Mouse (Mus musculus) urinary bladder, postnatal 25 days (tissue): ENCODE results near the gene Etv6.

Experiments
- DNase-seq: peaks from one replicate; pipeline ENCODE4 v3.0.0; 2022; ENCODE audit warnings: low spot score

Etv6 gene

GRCm38 (mm10) chr6:134210675-134211457 is 175.4 kb downstream of the Etv6 start:
- no peak for DNase-seq

GRCm38 (mm10) chr6:134211458-134211776 is 175.9 kb downstream of the Etv6 start:
- no peak for DNase-seq

- no peak for DNase-seq
Measured at GRCm38 (mm10) chr6:134217747-134218146, 182.2 kb downstream of the Etv6 start.

GRCm38 (mm10) chr6:134218441-134218840 is 182.9 kb downstream of the Etv6 start:
- DNase-seq, result no peak

- no peak for DNase-seq
Measured at GRCm38 (mm10) chr6:134219358-134219757, 183.9 kb downstream of the Etv6 start.

GRCm38 (mm10) chr6:134220209-134220777 is 184.8 kb downstream of the Etv6 start:
- no peak for DNase-seq

GRCm38 (mm10) chr6:134222248-134222929 is 186.9 kb downstream of the Etv6 start:
- no peak for DNase-seq

GRCm38 (mm10) chr6:134225564-134225963 is 190.1 kb downstream of the Etv6 start:
- no peak for DNase-seq

- DNase-seq, result no peak
Measured at GRCm38 (mm10) chr6:134226349-134227169, 191.1 kb downstream of the Etv6 start.

GRCm38 (mm10) chr6:134236311-134236710 is 200.8 kb downstream of the Etv6 start:
- no peak for DNase-seq

GRCm38 (mm10) chr6:134238455-134238854 is 203.0 kb downstream of the Etv6 start:
- no peak for DNase-seq

GRCm38 (mm10) chr6:134240988-134241387 is 205.5 kb downstream of the Etv6 start:
- DNase-seq, result no peak

- DNase-seq, result no peak
Measured at GRCm38 (mm10) chr6:134243119-134243518, 207.6 kb downstream of the Etv6 start.

GRCm38 (mm10) chr6:134243546-134243945 is 208.0 kb downstream of the Etv6 start:
- DNase-seq, result no peak

- DNase-seq, result no peak
Measured at GRCm38 (mm10) chr6:134244071-134244470, 208.6 kb downstream of the Etv6 start.

GRCm38 (mm10) chr6:134246109-134246508 is 210.6 kb downstream of the Etv6 start:
- DNase-seq, result no peak

GRCm38 (mm10) chr6:134247324-134247723 is 211.8 kb downstream of the Etv6 start:
- DNase-seq, result no peak

- no peak for DNase-seq
Measured at GRCm38 (mm10) chr6:134248720-134249119, 213.2 kb downstream of the Etv6 start.

GRCm38 (mm10) chr6:134250764-134251163 is 215.3 kb downstream of the Etv6 start:
- DNase-seq, result no peak

GRCm38 (mm10) chr6:134251364-134251763 is 215.9 kb downstream of the Etv6 start:
- no peak for DNase-seq

GRCm38 (mm10) chr6:134252081-134252755 is 216.7 kb downstream of the Etv6 start:
- no peak for DNase-seq

GRCm38 (mm10) chr6:134256369-134256768 is 220.9 kb downstream of the Etv6 start:
- no peak for DNase-seq
